Mouse (Mus musculus) heart, embryonic 14.5 days (tissue): Measurements from ENCODE around the gene Ablim2. TPM values are rescaled to one million over a fixed set of nuclear protein-coding genes. Genes with fewer than 3 reads are reported as not detected.
A peak's percentile ranks its signal among the peaks of the same experiment; 100 is the strongest.

Experiments
- ATAC-seq: fragments of 200-750 bp; cut with Nextera tagmentation; 2 replicates; pipeline ENCODE4 v1.8.0; 2017; ENCODE audit warnings: low read depth, moderate TSS enrichment; ENCODE audit not compliant: insufficient number of reproducible peaks, insufficient read depth, low FRiP score
- H3K27ac ChIP-seq, 2 experiments: fragments of 200-500 bp in 1 of 2; fragments of 300-500 bp in 1 of 2; sonication (generic) in 1 of 2; replicated peaks in 1 of 2; 2 replicates each; pipeline ENCODE4 v1.5.1; 2012 to 2014; ENCODE audit warnings: low read depth in 2 of 2, low read length in 2 of 2, control low read depth in 1 of 2, mild to moderate bottlenecking in 1 of 2, mixed read lengths in 1 of 2; ENCODE audit not compliant: control insufficient read depth in 1 of 2, insufficient read depth in 1 of 2
- H3K27me3 ChIP-seq: fragments of 300-500 bp; sonication (generic); 2 replicates; pipeline ENCODE4 v1.6.1; 2014; ENCODE audit warnings: mild to moderate bottlenecking, low read length, control low read depth; ENCODE audit not compliant: control insufficient read depth, insufficient read depth
- H3K36me3 ChIP-seq: fragments of 300-500 bp; sonication (generic); 2 replicates; pipeline ENCODE4 v1.6.1; 2014; ENCODE audit warnings: mild to moderate bottlenecking, control low read depth, low read length, mixed read lengths; ENCODE audit not compliant: control insufficient read depth, insufficient read depth
- H3K4me1 ChIP-seq, 2 experiments: fragments of 200-500 bp in 1 of 2; fragments of 300-500 bp in 1 of 2; sonication (generic) in 1 of 2; 2 replicates each; pipeline ENCODE4 v1.6.1; 2012 to 2014; ENCODE audit warnings: low read length in 2 of 2, control low read depth in 1 of 2, mixed read lengths in 1 of 2; ENCODE audit not compliant: control insufficient read depth in 2 of 2, insufficient read depth in 2 of 2
- H3K4me2 ChIP-seq: fragments of 300-500 bp; sonication (generic); 2 replicates; pipeline ENCODE4 v1.6.1; 2014; ENCODE audit warnings: mild to moderate bottlenecking, low read length
- H3K4me3 ChIP-seq, 2 experiments: fragments of 200-500 bp in 1 of 2; fragments of 300-500 bp in 1 of 2; sonication (generic) in 1 of 2; 2 replicates each; pipeline ENCODE4 v1.5.1; 2012 to 2014; ENCODE audit warnings: low read length in 2 of 2, mild to moderate bottlenecking in 2 of 2, control low read depth in 1 of 2, low read depth in 1 of 2, moderate library complexity in 1 of 2; ENCODE audit not compliant: control insufficient read depth in 1 of 2, insufficient read depth in 1 of 2
- H3K9ac ChIP-seq: fragments of 300-500 bp; sonication (generic); 2 replicates; pipeline ENCODE4 v1.6.1; 2014; ENCODE audit warnings: mild to moderate bottlenecking, low read length
- H3K9me3 ChIP-seq: fragments of 300-500 bp; sonication (generic); 2 replicates; pipeline ENCODE4 v1.6.1; 2016; ENCODE audit warnings: low read length, control low read depth; ENCODE audit not compliant: control insufficient read depth
- WGBS: fragments of 180-500 bp; shearing (Covaris S2); extraction: QIAGEN DNeasy Blood & Tissue Kit; methylation state at CpG from one replicate; pipeline ENCODE4 v1.1.7; 2014; 5-methylcytosine and 5-hydroxymethylcytosine counted together
- polyA plus RNA-seq: library from polyadenylated mRNA; unstranded; fragments of >200 nt; fragmentation: Nextera tagmentation; extraction: Ambion mirVana; gene quantifications from 2 replicates; pipeline ENCODE4 v1.2.1, GENCODE M21; 2014

Ablim2 gene
- polyA plus RNA-seq, 1 experiment from 2014 or later: 4.0 TPM

DNA sequence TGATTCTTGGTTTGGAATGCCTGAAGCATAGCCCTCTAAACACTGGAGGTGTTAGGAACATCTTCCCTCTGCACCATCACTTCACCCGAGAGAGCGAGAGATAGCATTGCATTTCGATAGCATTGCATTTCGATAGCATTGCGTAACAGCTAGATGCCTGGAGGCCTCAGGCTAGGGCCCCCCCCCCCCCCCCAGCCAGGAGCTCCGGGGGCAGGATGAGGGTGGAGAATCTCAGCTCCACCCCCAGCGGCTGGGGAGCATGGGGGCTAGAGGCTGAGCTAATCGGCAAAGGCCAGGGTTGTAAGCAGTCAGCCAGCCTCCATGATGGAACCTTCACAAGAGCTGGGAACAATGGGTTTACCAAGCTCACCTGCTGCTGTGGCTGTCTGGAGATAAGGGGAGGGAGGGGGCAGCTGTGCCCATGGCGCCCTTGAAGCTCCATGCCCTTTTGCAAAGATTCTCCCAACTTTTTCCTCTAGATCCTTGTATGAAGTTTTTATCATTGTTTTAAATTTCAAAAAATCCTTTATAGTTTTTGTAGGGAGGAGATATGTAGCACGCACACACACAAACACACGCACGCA lies 143.6 kb downstream of the Ablim2 start:
- Histone ChIP-seq H3K4me1 (peaks cover 58 to 79% of the 10 kb centered on the region in 2 experiments), H3K4me3 (no peak overlapping the region), H3K27me3 (no peaks in the 10 kb centered on the region), H3K4me2 (peak overlapping the region; percentile 50), H3K9me3 (no peaks in the 10 kb centered on the region), H3K9ac (peak overlapping the region; percentile 31; the same call in 1 of the 2 replicates), H3K27ac (peak overlapping the region; percentile 59 to 84), H3K36me3 (no peaks in the 10 kb centered on the region)
- ATAC-seq: peak; percentile 56
- WGBS: 27% methylated on average over 12 of the region's 12 CpGs

DNA sequence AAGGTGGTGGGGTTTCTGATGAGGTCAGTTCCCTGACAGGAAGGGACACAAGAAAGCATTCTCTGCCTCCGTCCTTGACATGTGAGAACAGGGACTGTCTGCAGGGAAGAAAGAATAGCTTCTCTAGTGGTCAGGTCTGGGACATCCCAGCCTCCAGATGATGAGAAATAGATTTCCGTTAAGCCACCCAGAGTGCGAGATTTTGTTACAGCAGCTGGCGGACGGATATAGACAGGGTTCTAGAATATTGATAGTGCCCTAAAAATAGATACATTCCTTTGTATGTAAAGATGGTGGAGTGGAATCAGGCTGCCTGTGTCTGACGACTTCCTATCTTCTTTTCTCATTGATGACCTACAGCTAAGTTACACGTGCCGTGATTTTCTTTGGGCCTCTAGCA lies 145.8 kb downstream of the Ablim2 start:
- peak overlapping the region; percentile 58 to 82 for H3K27ac ChIP-seq

DNA sequence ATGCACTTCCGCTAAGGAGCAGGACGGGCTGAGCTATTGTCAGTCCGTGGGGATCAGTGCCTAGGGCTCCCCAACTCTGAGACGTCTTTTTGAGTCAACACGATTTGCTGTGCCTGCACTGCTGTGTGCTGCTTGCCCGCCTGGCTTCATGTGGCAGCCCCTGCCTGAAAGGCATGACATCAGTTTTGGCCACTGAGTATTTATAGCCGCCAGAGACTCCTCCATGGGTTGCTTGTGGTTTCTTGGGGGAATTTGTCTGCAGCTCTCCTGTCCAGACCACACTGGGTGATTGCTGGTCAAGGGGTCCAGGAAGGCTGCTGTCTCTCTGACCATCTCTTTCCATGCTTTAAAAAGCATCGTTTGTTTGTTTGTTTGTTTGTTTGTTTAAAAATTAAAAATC lies 147.6 kb downstream of the Ablim2 start:
- Histone ChIP-seq H3K36me3 (no peaks in the 10 kb centered on the region), H3K9me3 (no peaks in the 10 kb centered on the region), H3K27ac (peak overlapping the region; percentile 78 to 81), H3K4me3 (no peak overlapping the region), H3K4me2 (peak overlapping the region; percentile 3), H3K4me1 (peaks cover 70 to 91% of the 10 kb centered on the region in 2 experiments), H3K9ac (peak overlapping the region; percentile 54), H3K27me3 (no peaks in the 10 kb centered on the region)
- no peak for ATAC-seq
- WGBS: 27% methylated on average over 8 of the region's 8 CpGs

More for the DNA sequence above, 145.8 kb downstream of the Ablim2 start:
- Histone ChIP-seq H3K27me3 (no peaks in the 10 kb centered on the region), H3K4me1 (peaks cover 62 to 83% of the 10 kb centered on the region in 2 experiments), H3K4me3 (no peak overlapping the region), H3K9me3 (no peaks in the 10 kb centered on the region), H3K36me3 (no peaks in the 10 kb centered on the region), H3K4me2 (peak overlapping the region; percentile 47), H3K9ac (peak overlapping the region; percentile 59)
- WGBS: 14% methylated on average over 8 of the region's 8 CpGs
- ATAC-seq: no peak

DNA sequence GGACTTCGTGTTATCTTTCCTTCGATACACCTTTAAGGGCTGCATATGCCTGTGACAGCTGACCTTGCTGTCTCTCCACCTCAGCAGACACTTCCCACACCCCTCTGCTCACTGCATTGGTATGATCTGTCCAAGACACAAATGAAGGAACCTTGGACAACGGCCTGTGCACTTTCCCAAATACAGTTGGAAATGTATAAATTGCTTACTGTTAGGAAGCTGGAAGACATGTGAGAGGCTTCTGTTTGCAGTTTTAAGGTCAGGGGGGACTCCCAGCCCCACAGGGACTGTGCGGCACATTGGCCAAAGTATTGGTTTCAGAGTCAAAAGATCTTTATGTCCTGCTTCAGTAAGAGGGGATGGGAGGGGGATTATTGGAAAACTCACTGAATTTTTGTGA lies 149.4 kb downstream of the Ablim2 start:
- H3K9me3 ChIP-seq: no peaks in the 10 kb centered on the region
- ATAC-seq: no peak
- no peaks in the 10 kb centered on the region for H3K27me3 ChIP-seq
- H3K4me1 ChIP-seq: peaks cover 59 to 77% of the 10 kb centered on the region in 2 experiments
- H3K36me3 ChIP-seq: 0 out of 2 replicates have a peak, but pooled peaks cover 7% of the 10 kb centered on the region
- no peak overlapping the region for H3K9ac ChIP-seq
- no peak overlapping the region for H3K4me3 ChIP-seq
- WGBS: 56% methylated on average over 4 of the region's 4 CpGs
- H3K4me2 ChIP-seq: no peak overlapping the region
- H3K27ac ChIP-seq: peak overlapping the region in 1 of 2 experiments; percentile 93; a peak in 3 of 4 replicates

DNA sequence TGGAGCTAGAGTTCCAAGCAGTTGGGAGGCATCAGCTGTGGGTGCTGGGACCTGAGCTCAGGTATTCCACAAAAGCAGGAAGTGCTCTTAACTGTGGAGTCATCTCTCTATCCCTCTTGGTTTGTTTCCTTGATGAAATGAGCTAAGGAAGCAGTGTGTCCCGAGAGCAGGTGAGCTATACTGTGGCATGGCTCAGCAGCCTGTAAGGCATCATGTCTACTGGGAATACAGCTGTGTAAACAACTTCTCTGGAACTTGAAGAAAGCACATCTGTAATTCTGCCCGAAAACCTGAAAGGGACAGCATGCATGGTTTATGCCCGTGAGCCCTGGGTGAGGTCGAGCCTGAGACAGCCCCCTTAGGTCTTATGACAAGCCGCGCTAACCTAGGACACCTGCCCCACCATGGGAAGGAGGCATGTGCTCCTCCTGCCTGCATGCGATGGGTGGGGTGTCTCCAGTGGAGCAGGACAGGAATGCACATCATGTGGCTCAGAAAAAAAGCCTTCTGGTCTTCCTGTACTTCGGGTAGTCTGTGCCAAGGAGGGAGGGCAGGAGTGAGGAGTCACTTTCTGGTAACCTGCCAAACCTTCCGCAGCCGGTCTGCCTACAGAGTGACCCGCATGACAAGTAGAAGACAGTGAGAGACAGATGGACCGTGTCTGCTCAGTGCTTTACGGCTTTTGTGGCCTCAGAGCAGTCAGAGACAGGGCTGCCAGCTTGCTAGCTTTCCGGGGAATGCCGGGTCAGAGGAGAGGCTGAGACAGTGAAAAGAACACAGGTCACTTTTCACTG lies 150.2 kb downstream of the Ablim2 start:
- no peak overlapping the region for H3K4me3 ChIP-seq
- peak overlapping the region; percentile 38 for H3K4me2 ChIP-seq
- WGBS: 20% methylated on average over 15 of the region's 15 CpGs
- H3K9me3 ChIP-seq: no peaks in the 10 kb centered on the region
- peak overlapping the region; percentile 67 to 93 for H3K27ac ChIP-seq
- no peaks in the 10 kb centered on the region for H3K27me3 ChIP-seq
- peaks cover 12% of the 10 kb centered on the region; the same call in 1 of the 2 replicates for H3K36me3 ChIP-seq
- H3K4me1 ChIP-seq: peaks cover 57 to 73% of the 10 kb centered on the region in 2 experiments
- H3K9ac ChIP-seq: peak overlapping the region; percentile 59
- peak; percentile 67 for ATAC-seq

DNA sequence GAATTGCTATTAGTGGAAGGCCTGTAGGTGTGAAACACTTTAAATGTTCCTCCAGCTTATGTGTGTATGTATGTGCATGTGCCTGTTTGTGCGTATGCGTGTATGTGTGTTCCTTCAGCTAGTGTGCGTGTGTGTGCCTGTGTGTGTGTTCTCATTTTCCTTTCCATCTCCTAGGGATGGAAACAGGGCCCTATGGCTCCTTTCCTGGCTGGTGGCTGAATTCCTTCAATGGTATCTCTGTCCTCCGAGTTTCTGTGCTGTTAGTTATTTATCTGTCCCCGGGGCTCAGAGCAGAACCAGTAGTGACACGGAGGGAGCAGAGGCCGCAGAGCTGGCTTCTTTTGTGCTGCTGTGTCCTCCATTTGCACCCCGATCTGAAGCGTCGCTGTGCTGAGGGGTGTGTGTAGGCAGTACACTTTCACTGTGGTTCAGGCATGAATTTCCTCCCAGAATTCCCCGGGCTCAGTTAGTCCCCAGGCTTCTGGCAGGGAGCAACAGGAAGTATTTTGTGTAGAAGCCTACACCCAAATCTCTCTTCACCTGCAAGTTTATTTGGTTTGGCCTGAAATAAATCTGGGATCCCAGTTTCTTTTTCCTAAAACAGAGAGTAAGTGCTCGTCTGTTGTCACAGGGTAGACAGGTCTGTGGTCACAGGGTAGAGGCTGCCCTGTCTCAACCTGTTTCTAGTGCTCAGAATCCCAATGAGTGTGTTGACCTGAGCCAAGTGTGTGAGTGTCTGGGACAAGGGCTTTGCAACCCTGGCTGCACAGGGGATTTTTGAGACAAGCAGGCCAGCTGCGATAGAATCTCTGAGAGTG lies 151.2 kb downstream of the Ablim2 start:
- WGBS: 34% methylated on average over 13 of the region's 13 CpGs
- Histone ChIP-seq H3K36me3 (peaks cover 12% of the 10 kb centered on the region; the same call in 1 of the 2 replicates), H3K4me2 (peak overlapping the region; percentile 38), H3K27me3 (no peaks in the 10 kb centered on the region), H3K9me3 (no peaks in the 10 kb centered on the region), H3K4me3 (no peak overlapping the region), H3K4me1 (peaks cover 50 to 66% of the 10 kb centered on the region in 2 experiments), H3K9ac (peak overlapping the region; percentile 59), H3K27ac (peak overlapping the region; percentile 64 to 93)
- ATAC-seq: no peak

DNA sequence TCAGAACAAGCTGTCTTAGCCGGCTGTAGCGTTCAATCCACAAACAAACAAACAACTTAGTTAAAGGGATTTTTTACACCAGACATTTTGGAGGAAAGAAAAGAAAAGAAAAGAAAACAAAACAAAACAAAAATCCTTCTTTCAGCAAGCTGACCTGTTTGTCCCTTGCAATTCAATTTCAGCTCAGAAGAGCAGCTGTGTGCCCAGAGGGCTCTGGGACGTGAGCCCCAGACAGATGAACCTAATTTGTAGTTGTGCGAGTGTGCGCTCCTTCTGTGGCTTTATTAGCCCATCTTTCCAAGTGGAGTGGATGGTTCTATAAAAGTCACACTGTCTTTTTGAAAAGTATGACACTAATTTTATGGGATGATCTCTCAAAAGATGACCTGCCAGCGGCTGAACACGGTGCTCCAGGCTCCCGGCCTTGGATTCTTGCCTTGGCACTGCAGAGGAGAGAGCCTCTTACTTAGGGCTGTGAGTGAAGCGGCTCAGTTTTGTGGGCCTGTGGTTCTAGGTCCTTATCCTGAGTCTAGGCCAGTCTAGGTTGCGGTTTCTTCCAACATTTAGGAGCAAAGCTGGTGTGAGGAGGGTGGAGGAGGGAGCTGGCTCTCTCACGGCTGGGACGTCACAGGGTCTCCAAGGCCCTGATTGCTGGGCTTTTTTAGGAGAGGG lies 158.1 kb downstream of the Ablim2 start:
- Histone ChIP-seq H3K9me3 (no peaks in the 10 kb centered on the region), H3K4me3 (no peak overlapping the region), H3K4me1 (peaks cover 48 to 69% of the 10 kb centered on the region in 2 experiments), H3K27me3 (no peaks in the 10 kb centered on the region), H3K4me2 (no peak overlapping the region), H3K36me3 (peaks cover 13% of the 10 kb centered on the region; the same call in 1 of the 2 replicates), H3K9ac (no peak overlapping the region; the same call in 1 of the 2 replicates), H3K27ac (peak overlapping the region; percentile 8 to 46; a peak in 3 of 4 replicates)
- 71% methylated on average over 12 of the region's 12 CpGs for WGBS
- no peak for ATAC-seq
